Mouse (Mus musculus): ENCODE data around the gene Celsr1.
"Not testable (repeated sequence)": the region's sequence is repeated elsewhere in the genome, so short reads cannot be mapped to it uniquely, and the experiment has no call there.

Gene Celsr1

GRCm38 (mm10) chr15:85892498-85893118 lies 141.0 kb downstream of the Celsr1 start:
- no peak for DNase-seq (ENCODE audit: low spot score in 2 of 2)

- no peak for DNase-seq (ENCODE audit: low spot score in 2 of 2)
Observed at GRCm38 (mm10) chr15:85891971-85892370, 141.6 kb downstream of the Celsr1 start.

GRCm38 (mm10) chr15:85889235-85889634 lies 144.3 kb downstream of the Celsr1 start:
- DNase-seq (ENCODE audit: low spot score in 2 of 2): no peak

- no peak for DNase-seq (ENCODE audit: low spot score in 2 of 2)
Observed at GRCm38 (mm10) chr15:85885606-85886005, 148.0 kb downstream of the Celsr1 start.

GRCm38 (mm10) chr15:85879498-85879895 lies 154.1 kb downstream of the Celsr1 start:
- no peak for DNase-seq (ENCODE audit: low spot score in 2 of 2)

- DNase-seq (ENCODE audit: low spot score in 2 of 2): peak; percentile 90
Observed at GRCm38 (mm10) chr15:85878848-85879497, 154.6 kb downstream of the Celsr1 start, which contains the start of gene Trmu. Trmu (plus strand) TSS chr15:85879312.

- DNase-seq (ENCODE audit: low spot score in 2 of 2): no peak
Observed at GRCm38 (mm10) chr15:85877336-85877735, 156.2 kb downstream of the Celsr1 start.

GRCm38 (mm10) chr15:85867696-85868095 lies 165.9 kb downstream of the Celsr1 start:
- peak; percentile 34 to 45 for DNase-seq (ENCODE audit: low spot score in 2 of 2)

- not testable (repeated sequence) for DNase-seq (ENCODE audit: low spot score in 2 of 2)
Observed at GRCm38 (mm10) chr15:85865913-85866312, 167.7 kb downstream of the Celsr1 start.

GRCm38 (mm10) chr15:85859490-85860031 lies 174.0 kb downstream of the Celsr1 start, which contains the start of gene Gtse1:
Gtse1 (plus strand) TSS chr15:85859745.
- peak; percentile 94 to 97 for DNase-seq (ENCODE audit: low spot score in 2 of 2)

- DNase-seq (ENCODE audit: low spot score in 2 of 2): no peak
Observed at GRCm38 (mm10) chr15:85858980-85859489, 174.5 kb downstream of the Celsr1 start.

GRCm38 (mm10) chr15:85851656-85852392 lies 181.8 kb downstream of the Celsr1 start:
- no peak for DNase-seq (ENCODE audit: low spot score in 2 of 2)

All from right cerebral cortex, postnatal 36 days (tissue).